Mouse (Mus musculus) small intestine, adult 2 months (tissue): ENCODE data around the gene Tnfrsf1a. TPM values are rescaled to one million over a fixed set of nuclear protein-coding genes. Genes with fewer than 3 reads are reported as not detected.

Experiments
- H3K27ac ChIP-seq: fragments of 200-500 bp; 2 replicates; pipeline ENCODE4 v1.5.1; 2012; ENCODE audit warnings: low read depth, low read length, control low read depth, inconsistent platforms; ENCODE audit not compliant: insufficient read depth
- H3K27me3 ChIP-seq: fragments of 200-500 bp; 2 replicates; pipeline ENCODE4 v1.6.1; 2012; ENCODE audit warnings: mild to moderate bottlenecking, moderate library complexity, low read length, inconsistent platforms; ENCODE audit not compliant: control insufficient read depth, insufficient read depth
- H3K36me3 ChIP-seq: fragments of 200-500 bp; 2 replicates; pipeline ENCODE4 v1.6.1; 2012; ENCODE audit warnings: mild to moderate bottlenecking, low read length, control low read depth, inconsistent platforms; ENCODE audit not compliant: control insufficient read depth, insufficient read depth
- H3K4me1 ChIP-seq: fragments of 200-500 bp; 2 replicates; pipeline ENCODE4 v1.6.1; 2012; ENCODE audit warnings: low read length, inconsistent platforms, mixed read lengths; ENCODE audit not compliant: control insufficient read depth, insufficient read depth, insufficient read length
- H3K4me3 ChIP-seq: fragments of 200-500 bp; 2 replicates; pipeline ENCODE4 v1.5.1; 2012; ENCODE audit warnings: low read depth, mild to moderate bottlenecking, control low read depth, inconsistent platforms, low read length, moderate library complexity
- CTCF ChIP-seq: fragments of 200-500 bp; IDR thresholded peaks from 2 replicates; pipeline ENCODE4 v1.5.1; 2012; ENCODE audit warnings: low read depth, mild to moderate bottlenecking, control low read depth, inconsistent platforms, low read length, moderate library complexity, mixed read lengths; ENCODE audit not compliant: insufficient replicate concordance, insufficient read length; ENCODE audit errors: extremely low read depth
- POLR2A ChIP-seq: fragments of 200-500 bp; IDR thresholded peaks from 2 replicates; pipeline ENCODE4 v1.6.1; 2012; ENCODE audit warnings: low read depth, mild to moderate bottlenecking, control low read depth, inconsistent platforms, low read length, moderate library complexity
- WGBS: fragments of 180-500 bp; shearing (Covaris S2); methylation state at CpG from one replicate; pipeline ENCODE4 v1.1.7; 2018; 5-methylcytosine and 5-hydroxymethylcytosine counted together
- polyA plus RNA-seq: library from polyadenylated mRNA; depleted of rRNA; stranded (reverse); fragments of >200 nt; gene quantifications from 2 replicates; pipeline ENCODE4 v1.2.3, GENCODE M21; 2012; rRNA removed

The Tnfrsf1a gene
- polyA plus RNA-seq, 1 experiment = 207 TPM

DNA sequence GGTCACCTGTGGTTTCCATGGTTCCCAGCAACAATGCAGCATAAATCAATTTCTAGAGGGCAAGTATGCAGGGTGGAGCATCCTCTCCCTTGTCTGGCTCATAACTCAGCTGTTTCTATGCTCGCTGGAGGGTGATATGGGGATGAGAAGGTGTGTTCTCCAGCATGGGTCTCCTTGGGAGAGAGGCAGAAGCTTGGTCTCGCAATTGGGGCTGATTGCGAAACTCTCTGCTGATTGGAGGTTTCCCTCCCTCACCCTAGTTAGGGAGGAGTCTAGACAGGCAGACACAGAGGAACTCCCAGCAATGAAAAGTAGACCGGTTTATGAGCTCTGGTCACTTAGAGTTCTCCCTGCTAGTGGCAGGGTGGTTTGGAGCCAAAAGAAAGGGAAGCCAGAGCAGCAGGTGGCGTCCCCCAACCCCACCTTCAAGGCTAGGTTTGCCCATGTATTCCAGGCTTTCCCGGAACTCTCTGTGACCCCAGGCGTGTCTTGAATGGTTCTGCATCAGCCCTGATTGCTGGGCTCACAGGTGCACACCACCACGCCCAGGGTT is 61.9 kb downstream of the Tnfrsf1a start:
- 13% methylated on average over 8 of the region's 8 CpGs for WGBS
- no peak overlapping the region for H3K27ac ChIP-seq
- H3K36me3 ChIP-seq = no peaks in the 10 kb centered on the region
- H3K4me3 ChIP-seq = no peak overlapping the region
- no peaks in the 10 kb centered on the region for H3K27me3 ChIP-seq
- peaks cover 2% of the 10 kb centered on the region; the same call in 1 of the 2 replicates for H3K4me1 ChIP-seq
- no peak for TF ChIP-seq CTCF
- no peak for TF ChIP-seq POLR2A

GRCm38 (mm10) chr6:125411661-125412060 is 62.5 kb downstream of the Tnfrsf1a start:
- 91% methylated on average over 6 of the region's 6 CpGs for WGBS
- no peaks in the 10 kb centered on the region for H3K27me3 ChIP-seq
- H3K4me1 ChIP-seq = peaks cover 2% of the 10 kb centered on the region; the same call in 1 of the 2 replicates
- H3K27ac ChIP-seq = no peak overlapping the region
- H3K4me3 ChIP-seq = no peak overlapping the region
- no peak for TF ChIP-seq POLR2A
- no peak for TF ChIP-seq CTCF
- H3K36me3 ChIP-seq = no peaks in the 10 kb centered on the region

Other genes with a start within 250 kb of the Tnfrsf1a start
- 6.5 and 7.8 TPM in 2 replicates for gene Nop2, start 217.5 kb upstream of the Tnfrsf1a start, polyA plus RNA-seq
- gene Iffo1, start 204.1 kb upstream of the Tnfrsf1a start, polyA plus RNA-seq = 7.0 and 13.0 TPM in 2 replicates
- 2,785 and 3,321 TPM in 2 replicates for gene Gapdh, start 182.9 kb upstream of the Tnfrsf1a start, polyA plus RNA-seq
- gene Ncapd2, start 157.7 kb upstream of the Tnfrsf1a start, polyA plus RNA-seq = 24.3 and 53.4 TPM in 2 replicates
- gene Mrpl51, start 157.6 kb upstream of the Tnfrsf1a start, polyA plus RNA-seq = 41.6 and 62.7 TPM in 2 replicates
- 5.0 and 7.7 TPM in 2 replicates for gene Vamp1, start 133.8 kb upstream of the Tnfrsf1a start, polyA plus RNA-seq
- gene Tapbpl, start 117.5 kb upstream of the Tnfrsf1a start, polyA plus RNA-seq = 25.3 and 45.1 TPM in 2 replicates
- 3.5 and 7.9 TPM in 2 replicates for gene Cd27, start 112.4 kb upstream of the Tnfrsf1a start, polyA plus RNA-seq
- gene Tuba3a, start 63.3 kb upstream of the Tnfrsf1a start, polyA plus RNA-seq = not detected in 2 replicates
- gene Ltbr, start 35.5 kb upstream of the Tnfrsf1a start, polyA plus RNA-seq = 122 and 167 TPM in 2 replicates
- gene Scnn1a, start 28.7 kb upstream of the Tnfrsf1a start, polyA plus RNA-seq = 11.7 and 11.9 TPM in 2 replicates
- 26.0 and 66.6 TPM in 2 replicates for gene Plekhg6, start 31.4 kb downstream of the Tnfrsf1a start, polyA plus RNA-seq
- 46.5 and 53.3 TPM in 2 replicates for gene Cd9, start 145.4 kb downstream of the Tnfrsf1a start, polyA plus RNA-seq
- 24.8 and 64.0 TPM in 2 replicates for gene Vwf, start 197.4 kb downstream of the Tnfrsf1a start, polyA plus RNA-seq